Mouse (Mus musculus) olfactory bulb, adult 2 months (tissue): ENCODE measurements around the gene Mapkbp1. TPM values are rescaled to one million over a fixed set of nuclear protein-coding genes. Genes with fewer than 3 reads are reported as not detected.
A peak's percentile ranks its signal among the peaks of the same experiment; 100 is the strongest.

Source experiments
- H3K27ac ChIP-seq: fragments of 200-500 bp; 2 replicates; pipeline ENCODE4 v1.5.1; 2012; ENCODE audit warnings: low read depth, low read length; ENCODE audit not compliant: insufficient read depth
- H3K4me1 ChIP-seq: fragments of 200-500 bp; 2 replicates; pipeline ENCODE4 v1.6.1; 2012; ENCODE audit warnings: low read length; ENCODE audit not compliant: control insufficient read depth, insufficient read depth
- H3K4me3 ChIP-seq: fragments of 200-500 bp; 2 replicates; pipeline ENCODE4 v1.5.1; 2012; ENCODE audit warnings: mild to moderate bottlenecking, low read depth, low read length, moderate library complexity; ENCODE audit not compliant: insufficient read depth
- CTCF ChIP-seq: fragments of 200-500 bp; IDR thresholded peaks from 2 replicates; pipeline ENCODE4 v1.5.1; 2012; ENCODE audit warnings: low read depth, mild to moderate bottlenecking, low read length, moderate library complexity; ENCODE audit not compliant: insufficient read depth
- POLR2A ChIP-seq: fragments of 200-500 bp; IDR thresholded peaks from 2 replicates; pipeline ENCODE4 v1.6.1; 2012; ENCODE audit warnings: mild to moderate bottlenecking, low read depth, low read length, moderate library complexity; ENCODE audit not compliant: insufficient read depth
- WGBS: fragments of 180-500 bp; shearing (Covaris S2); methylation state at CpG from one replicate; pipeline ENCODE4 v1.1.7; 2018; 5-methylcytosine and 5-hydroxymethylcytosine counted together
- polyA plus RNA-seq: library from polyadenylated mRNA; stranded (reverse); fragments of >200 nt; gene quantifications from 2 replicates; pipeline ENCODE4 v1.2.4, GENCODE M21; 2012; ENCODE audit warnings: low replicate concordance; ENCODE audit not compliant: missing spikeins, insufficient read depth, insufficient read length

The Mapkbp1 gene
- polyA plus RNA-seq, 1 experiment: not detected

DNA sequence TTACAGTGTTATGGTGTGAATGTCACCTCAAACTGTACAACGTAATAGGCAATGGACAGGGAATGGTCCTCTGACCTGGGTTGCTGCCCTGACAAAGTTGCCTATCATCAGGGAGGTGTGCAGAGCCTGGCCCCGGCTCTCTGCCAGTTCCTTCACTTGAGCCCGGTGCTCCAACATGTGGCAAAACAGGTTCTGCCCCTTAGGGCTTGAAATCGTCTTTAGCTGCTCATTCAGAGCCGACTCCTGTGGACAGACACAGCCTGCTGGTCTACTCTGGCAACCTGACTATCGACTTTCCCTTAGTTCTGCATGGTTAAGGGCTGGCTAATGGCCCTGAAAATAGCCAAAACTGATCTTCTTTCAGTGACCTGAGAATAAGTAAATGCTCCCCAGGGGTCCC lies 87.7 kb downstream of the Mapkbp1 start:
- TF ChIP-seq CTCF: no peak
- TF ChIP-seq POLR2A: no peak
- WGBS: 72% methylated on average over 6 of the region's 6 CpGs
- no peaks in the 10 kb centered on the region for H3K4me1 ChIP-seq
- no peak overlapping the region for H3K27ac ChIP-seq
- H3K4me3 ChIP-seq: no peak overlapping the region

DNA sequence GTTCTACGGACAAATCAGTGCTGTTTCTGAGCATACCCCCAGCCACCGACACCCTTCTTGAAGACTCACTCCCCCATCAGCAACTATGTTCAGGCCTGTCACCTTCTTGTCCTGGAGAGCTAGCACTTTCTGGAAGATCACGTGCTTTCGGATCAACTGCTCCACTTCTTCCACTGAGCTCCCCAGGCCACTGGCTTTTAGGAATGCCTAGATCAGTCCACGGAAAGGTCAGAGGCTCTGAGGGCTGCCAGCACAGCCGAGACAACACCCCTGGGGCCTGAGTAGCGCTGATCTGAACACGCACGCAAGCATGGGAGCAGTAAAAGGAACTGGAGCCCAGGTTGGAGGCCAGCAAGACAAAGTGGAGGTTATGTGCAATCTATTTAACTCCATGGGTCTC lies 88.2 kb downstream of the Mapkbp1 start:
- no peaks in the 10 kb centered on the region for H3K4me1 ChIP-seq
- no peak overlapping the region for H3K27ac ChIP-seq
- TF ChIP-seq CTCF: no peak
- no peak overlapping the region for H3K4me3 ChIP-seq
- 92% methylated on average over 9 of the region's 9 CpGs for WGBS

DNA sequence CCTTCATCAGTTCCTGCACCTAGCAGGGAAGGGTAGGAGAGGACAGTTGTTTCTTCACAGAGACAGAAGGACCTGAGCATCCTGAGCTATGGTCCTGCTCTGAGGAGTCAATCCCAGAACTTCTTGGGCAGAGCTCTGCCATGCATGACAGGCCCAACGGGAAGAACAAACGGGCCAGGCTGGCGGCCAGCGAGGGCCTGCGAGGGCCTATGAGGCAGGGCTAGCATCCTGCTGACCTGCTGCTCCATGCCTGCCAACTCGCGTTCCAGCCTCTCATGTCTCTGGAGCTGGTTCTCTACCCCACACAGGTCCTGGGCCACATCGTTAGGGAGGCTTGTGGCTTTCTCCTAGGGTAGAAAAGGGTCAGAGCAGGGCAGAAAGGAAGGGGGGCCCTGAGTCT lies 89.7 kb downstream of the Mapkbp1 start:
- Histone ChIP-seq H3K4me1 (no peaks in the 10 kb centered on the region), H3K4me3 (no peak overlapping the region), H3K27ac (no peak overlapping the region)
- TF ChIP-seq POLR2A: no peak
- no peak for TF ChIP-seq CTCF
- WGBS: 84% methylated on average over 8 of the region's 8 CpGs

DNA sequence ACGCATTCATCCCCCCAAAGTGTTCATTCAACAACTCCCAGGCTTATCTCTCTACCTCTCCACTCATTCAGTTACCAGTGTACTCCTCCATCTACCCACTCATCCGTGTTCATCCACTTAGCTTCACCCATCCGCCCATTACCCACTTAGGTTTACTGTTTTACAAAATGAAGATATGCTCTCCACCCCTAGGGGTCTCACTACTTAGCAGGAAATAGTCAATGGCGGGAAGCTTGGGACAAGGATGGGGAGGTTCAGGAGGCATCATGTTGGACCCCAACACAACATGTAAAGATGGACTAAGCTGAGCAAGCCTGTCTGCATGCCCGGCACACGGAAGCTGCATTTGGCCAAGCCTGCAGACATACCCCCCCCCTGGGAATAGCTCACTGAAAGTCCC lies 92.1 kb downstream of the Mapkbp1 start:
- no peak for TF ChIP-seq CTCF
- TF ChIP-seq POLR2A: no peak
- Histone ChIP-seq H3K27ac (no peak overlapping the region), H3K4me3 (no peak overlapping the region), H3K4me1 (peaks cover 7% of the 10 kb centered on the region)
- WGBS: 84% methylated on average over 6 of the region's 6 CpGs

DNA sequence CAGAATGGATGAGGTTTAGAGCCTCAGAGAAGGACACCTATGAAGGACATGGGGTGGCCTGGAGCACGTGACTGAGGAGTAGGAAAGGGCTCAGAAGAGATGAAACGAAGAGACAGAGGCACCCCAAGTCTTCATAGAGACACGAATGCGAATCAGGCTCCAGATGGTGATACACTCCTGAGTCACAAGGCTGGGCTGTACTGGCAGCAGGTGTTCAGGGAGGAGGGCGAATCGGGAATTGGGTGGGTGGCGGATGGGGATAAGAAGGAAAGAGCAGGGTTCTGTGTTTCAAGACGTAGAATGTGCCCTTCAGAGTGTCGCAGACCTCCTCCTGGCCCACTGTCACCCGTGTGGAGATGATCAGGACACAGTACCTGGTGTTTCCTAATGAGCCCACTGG lies 92.7 kb downstream of the Mapkbp1 start:
- Histone ChIP-seq H3K4me1 (peaks cover 7% of the 10 kb centered on the region), H3K27ac (no peak overlapping the region), H3K4me3 (no peak overlapping the region)
- 89% methylated on average over 10 of the region's 10 CpGs for WGBS
- TF ChIP-seq POLR2A (no peak), CTCF (no peak)

DNA sequence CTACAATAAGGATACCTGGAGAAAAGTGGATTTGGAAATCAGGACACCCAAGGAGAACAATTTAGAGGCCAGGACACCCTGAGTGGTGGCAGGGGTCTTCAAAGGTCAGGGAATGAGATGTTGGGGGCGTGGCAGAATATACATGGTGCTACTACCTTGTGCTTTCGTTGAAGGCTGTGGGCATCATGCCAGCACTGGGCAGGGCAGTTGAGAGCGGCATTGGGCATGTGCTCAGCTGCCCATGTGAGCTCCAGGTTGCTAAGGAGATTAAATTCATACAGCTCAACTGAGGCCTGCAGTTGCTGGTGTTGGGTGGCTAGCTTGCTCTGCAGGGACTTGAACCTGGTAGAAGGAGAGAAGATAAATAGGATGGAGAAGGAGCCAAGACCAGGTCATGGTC lies 93.7 kb downstream of the Mapkbp1 start:
- 72% methylated on average over 3 of the region's 3 CpGs for WGBS

DNA sequence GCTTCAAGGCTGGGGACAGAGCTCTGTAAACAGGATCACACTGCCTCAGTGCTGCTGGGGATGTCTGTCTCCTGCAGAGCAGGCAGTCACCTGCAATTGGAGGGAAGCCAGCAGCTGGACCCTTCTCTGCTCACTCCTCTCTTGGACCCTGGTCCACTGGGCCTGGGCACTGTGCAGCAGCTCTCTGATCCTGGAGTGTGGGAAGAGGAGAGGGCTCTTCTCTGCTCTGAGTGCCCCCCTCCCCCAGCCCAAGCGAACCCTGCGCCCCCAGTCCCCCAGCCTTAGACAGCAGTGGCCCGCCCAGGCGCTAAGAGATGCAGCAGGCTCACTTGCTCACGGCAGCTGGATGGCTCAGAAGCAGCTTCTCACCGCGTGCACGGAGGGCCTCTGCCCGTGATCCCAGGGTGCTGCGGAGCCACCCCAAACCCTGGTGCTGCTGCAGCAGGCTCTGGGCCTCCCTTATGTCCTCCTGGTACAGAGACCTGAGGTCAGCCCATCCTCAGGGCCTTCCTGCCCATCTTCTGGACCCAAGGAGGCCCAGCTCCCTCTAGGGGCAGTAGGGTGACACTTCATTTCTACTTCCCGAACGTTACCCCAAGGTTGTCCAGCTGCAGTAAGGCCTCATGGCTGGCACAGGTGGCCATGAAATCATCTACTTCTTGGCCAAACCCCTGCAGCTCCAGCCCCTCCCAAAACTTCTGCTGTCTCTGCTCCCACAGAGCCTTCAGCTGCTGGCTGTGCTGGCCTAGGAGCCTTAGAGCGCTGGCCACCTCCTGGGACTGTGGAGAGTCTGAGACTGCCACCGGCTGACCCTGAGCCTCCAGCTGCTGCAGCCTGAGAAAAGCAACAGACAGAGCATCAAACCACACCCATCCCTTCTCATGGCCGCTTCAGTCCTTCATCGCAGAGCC lies 96.3 kb downstream of the Mapkbp1 start:
- H3K27ac ChIP-seq: no peak overlapping the region
- peak overlapping the region; percentile 19 for H3K4me3 ChIP-seq
- peaks cover 7% of the 10 kb centered on the region for H3K4me1 ChIP-seq
- TF ChIP-seq CTCF (peak; percentile 69), POLR2A (no peak)
- 40% methylated on average over 16 of the region's 16 CpGs for WGBS

More for the DNA sequence above, 93.7 kb downstream of the Mapkbp1 start:
- Histone ChIP-seq H3K4me3 (no peak overlapping the region), H3K27ac (no peak overlapping the region), H3K4me1 (peaks cover 7% of the 10 kb centered on the region)
- TF ChIP-seq CTCF (no peak), POLR2A (no peak)

DNA sequence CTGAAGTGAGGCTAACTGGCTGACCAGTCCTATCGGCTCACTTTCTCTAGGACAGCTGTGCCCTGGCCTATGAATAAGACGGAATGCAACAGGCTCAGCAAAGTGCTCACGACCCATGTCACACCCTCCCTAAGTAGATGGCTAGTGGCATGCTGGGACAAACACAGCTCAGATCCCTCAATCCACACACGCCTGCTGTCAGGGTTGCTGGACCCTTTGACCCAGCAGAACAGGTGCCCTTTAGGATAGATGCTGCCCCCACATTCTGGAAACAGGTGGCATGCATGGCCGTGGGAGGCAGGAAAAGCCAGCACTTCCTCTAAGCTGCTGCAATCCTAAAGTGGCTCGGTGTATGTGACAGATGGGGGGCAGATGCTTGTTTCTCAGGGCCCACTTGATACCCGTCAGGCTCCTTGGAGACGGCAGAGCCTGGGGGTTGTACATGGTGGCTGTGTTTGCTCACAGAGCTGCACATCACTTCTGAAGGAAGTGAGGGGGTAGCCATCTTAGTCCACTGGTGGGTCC lies 97.0 kb downstream of the Mapkbp1 start:
- no peak overlapping the region for H3K4me3 ChIP-seq
- no peak overlapping the region for H3K27ac ChIP-seq
- H3K4me1 ChIP-seq: peaks cover 7% of the 10 kb centered on the region
- 71% methylated on average over 8 of the region's 8 CpGs for WGBS
- TF ChIP-seq POLR2A (no peak), CTCF (no peak)

DNA sequence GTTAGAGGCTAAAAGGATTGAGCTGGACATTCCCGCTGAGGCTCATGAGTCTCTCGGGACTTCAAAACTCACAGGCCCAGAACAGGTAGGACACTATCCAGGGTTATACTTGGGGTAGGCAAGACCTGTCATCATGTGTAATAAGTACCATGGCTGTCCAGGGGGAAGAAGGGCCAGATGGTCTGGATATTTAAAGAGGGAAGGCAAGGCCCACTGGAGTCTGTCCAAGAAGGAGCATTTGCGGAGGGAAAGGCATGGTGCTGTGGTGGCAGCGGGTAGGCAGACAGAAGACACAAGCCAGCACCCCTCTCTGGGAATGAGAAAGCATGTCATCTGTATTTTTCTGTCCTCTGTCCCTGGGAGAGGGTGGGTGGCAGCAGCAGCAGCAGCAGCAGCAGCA lies 101.6 kb downstream of the Mapkbp1 start:
- Histone ChIP-seq H3K4me3 (no peak overlapping the region), H3K27ac (no peak overlapping the region), H3K4me1 (peaks cover 12% of the 10 kb centered on the region)
- 90% methylated on average over 4 of the region's 4 CpGs for WGBS
- TF ChIP-seq POLR2A: no peak
- no peak for TF ChIP-seq CTCF
